Mouse (Mus musculus): ENCODE measurements around the gene Btnl4.
"Not testable (repeated sequence)": the region's sequence is repeated elsewhere in the genome, so short reads cannot be mapped to it uniquely, and the experiment has no call there.

GRCm38 (mm10) chr17:34511723-34512122 is 34.6 kb upstream of the Btnl4 start:
- not testable (repeated sequence) for TF ChIP-seq POLR2A (IDR thresholded peaks at IDR 0.05; ENCODE audit: insufficient read length, low read depth); USF1 (IDR thresholded peaks at IDR 0.05; ENCODE audit: low read depth); E2F4 (IDR thresholded peaks at IDR 0.05; ENCODE audit: insufficient read depth)
